Mouse (Mus musculus) thymus, adult 2 months (tissue): ENCODE measurements around the gene N4bp1.

Source experiments
- CTCF ChIP-seq: fragments of 200-500 bp; IDR thresholded peaks from 2 replicates; pipeline ENCODE4 v1.5.1; 2012; ENCODE audit warnings: mild to moderate bottlenecking, control low read depth, low read length, moderate library complexity, borderline replicate concordance; ENCODE audit not compliant: control insufficient read depth, poor library complexity, insufficient read depth; ENCODE audit errors: extremely low read depth
- POLR2A ChIP-seq: fragments of 200-500 bp; IDR thresholded peaks from 2 replicates; pipeline ENCODE4 v1.6.1; 2012; ENCODE audit warnings: mild to moderate bottlenecking, low read length, control low read depth, moderate library complexity; ENCODE audit not compliant: control insufficient read depth, poor library complexity, insufficient read depth; ENCODE audit errors: extremely low read depth

- no peak for TF ChIP-seq CTCF
- TF ChIP-seq POLR2A = no peak
These were observed 31.3 kb upstream of the N4bp1 start for GRCm38 (mm10) chr8:86916369-86916768.
